Mouse (Mus musculus) thymus, postnatal 10 days (tissue): ENCODE results near the gene Kmt2a.

Experiments
- DNase-seq, 2 experiments: peaks; one replicate each; pipeline ENCODE4 v3.0.0; 2021; ENCODE audit warnings: low spot score in 2 of 2

The Kmt2a gene

GRCm38 (mm10) chr9:44881221-44881871 lies at the start of gene Kmt2a:
Kmt2a (minus strand) TSS chr9:44881296.
- DNase-seq: peak; percentile 96 to 98

GRCm38 (mm10) chr9:44921543-44921942 lies 40.4 kb upstream of the Kmt2a start:
- no peak for DNase-seq

DNA sequence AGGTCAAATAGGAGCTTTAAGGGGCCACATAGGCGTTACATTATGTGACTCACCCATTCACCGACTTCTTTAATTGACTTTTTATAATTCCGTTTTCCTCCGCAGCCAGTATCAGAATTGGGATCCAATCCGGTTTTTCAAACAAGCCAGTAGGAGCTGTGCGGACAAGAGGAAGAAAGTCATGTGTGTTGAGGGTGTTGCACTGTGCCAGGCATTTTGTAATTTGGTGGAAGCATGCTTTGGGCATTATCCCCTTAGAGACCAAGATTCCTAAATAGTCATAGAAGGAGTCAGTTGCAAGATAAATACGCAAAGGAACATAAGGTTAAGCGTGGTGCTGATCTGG lies 40.0 kb upstream of the Kmt2a start:
- DNase-seq: peak in 1 of 2 experiments; percentile 11

GRCm38 (mm10) chr9:44920374-44921122 lies 39.5 kb upstream of the Kmt2a start, which contains the start of gene Atp5l:
Atp5l (minus strand) TSS chr9:44920742.
- peak; percentile 68 to 83 for DNase-seq

GRCm38 (mm10) chr9:44919606-44920005 lies 38.5 kb upstream of the Kmt2a start:
- no peak for DNase-seq

GRCm38 (mm10) chr9:44916196-44916595 lies 35.1 kb upstream of the Kmt2a start:
- DNase-seq: peak; percentile 31 to 63

DNA sequence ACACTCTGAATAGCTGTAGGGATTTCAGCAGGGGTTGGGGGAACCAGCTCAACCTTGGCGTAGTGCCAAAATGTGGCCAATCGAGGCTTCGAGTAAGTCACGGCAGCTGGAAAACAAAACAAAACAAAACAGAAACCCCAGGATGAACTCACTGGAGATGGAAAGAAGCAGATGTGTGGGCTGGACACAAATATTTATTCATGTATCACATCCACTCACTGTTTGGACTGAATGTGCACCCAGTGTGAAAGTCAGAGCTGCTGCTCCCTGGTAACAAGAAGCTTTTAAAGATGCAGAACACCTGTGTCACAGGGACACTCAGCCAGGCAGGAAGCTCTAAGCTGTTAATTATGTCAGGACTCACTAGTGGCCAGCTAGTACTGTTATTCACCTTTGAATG lies 33.6 kb upstream of the Kmt2a start:
- no peak for DNase-seq

DNA sequence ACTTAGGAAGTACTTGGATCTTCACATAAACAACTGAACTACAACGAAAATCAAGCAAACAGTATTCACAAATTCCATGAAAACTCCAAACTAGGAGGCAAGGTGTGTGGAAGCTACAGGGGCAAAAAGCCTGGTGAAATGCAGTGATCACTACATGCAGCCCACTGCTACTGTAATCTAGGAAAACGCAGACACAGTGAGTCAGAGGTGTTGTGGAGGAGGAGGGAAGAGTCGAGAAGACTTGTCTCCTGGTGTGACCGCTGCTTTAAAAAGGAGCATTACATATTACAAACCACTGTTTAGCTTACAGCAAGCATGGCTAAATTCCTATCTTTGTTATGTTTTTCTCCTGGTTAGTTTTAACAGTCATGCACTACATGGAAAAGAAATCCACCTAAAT lies 30.3 kb upstream of the Kmt2a start:
- DNase-seq: no peak

DNA sequence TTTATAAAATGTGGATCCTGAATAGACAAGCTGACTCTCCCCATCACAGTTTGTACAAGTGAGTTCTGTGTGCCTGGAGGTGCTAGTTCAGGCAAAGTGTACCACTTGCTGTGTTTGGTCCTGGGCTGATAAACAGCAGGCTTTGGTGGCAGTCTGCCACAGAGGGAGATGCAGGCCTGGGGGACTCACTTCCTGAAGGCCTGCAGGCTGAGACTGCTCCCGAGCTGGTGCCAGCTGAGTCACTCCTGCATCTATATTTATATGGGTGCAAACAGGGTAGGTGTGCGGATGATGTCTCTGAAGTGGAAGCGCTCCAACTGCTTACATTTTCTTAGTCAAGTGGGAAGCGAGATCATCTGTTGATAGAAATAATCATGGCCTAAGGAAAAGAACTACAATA lies 24.5 kb upstream of the Kmt2a start:
- no peak for DNase-seq

GRCm38 (mm10) chr9:44904964-44905363 lies 23.9 kb upstream of the Kmt2a start:
- no peak for DNase-seq

GRCm38 (mm10) chr9:44903856-44904255 lies 22.8 kb upstream of the Kmt2a start:
- no peak for DNase-seq

- DNase-seq: peak in 1 of 2 experiments; percentile 23
Measured at GRCm38 (mm10) chr9:44900402-44900801, 19.3 kb upstream of the Kmt2a start.

GRCm38 (mm10) chr9:44899716-44900115 lies 18.6 kb upstream of the Kmt2a start:
- no peak for DNase-seq

GRCm38 (mm10) chr9:44897024-44897423 lies 15.9 kb upstream of the Kmt2a start:
- no peak for DNase-seq

DNA sequence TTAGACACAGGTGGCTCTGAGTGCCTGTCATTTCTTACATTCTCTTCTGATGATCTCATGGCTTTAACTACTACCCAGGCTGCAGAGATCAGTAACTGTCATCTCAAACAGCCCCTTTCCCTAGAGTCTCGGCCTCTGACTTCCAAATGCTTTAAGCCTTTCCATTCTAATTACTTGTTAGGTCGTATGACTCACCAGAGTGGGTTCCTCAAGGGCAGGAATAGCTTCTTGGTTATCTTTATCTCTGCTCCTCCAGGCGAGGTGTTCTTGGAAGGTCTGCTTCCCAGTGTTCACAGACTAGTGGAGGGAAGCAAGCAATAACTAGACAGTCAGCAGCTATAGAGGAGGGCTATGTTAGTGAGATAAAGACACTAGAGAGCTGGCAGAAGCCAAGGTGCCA lies 11.6 kb upstream of the Kmt2a start:
- no peak for DNase-seq

DNA sequence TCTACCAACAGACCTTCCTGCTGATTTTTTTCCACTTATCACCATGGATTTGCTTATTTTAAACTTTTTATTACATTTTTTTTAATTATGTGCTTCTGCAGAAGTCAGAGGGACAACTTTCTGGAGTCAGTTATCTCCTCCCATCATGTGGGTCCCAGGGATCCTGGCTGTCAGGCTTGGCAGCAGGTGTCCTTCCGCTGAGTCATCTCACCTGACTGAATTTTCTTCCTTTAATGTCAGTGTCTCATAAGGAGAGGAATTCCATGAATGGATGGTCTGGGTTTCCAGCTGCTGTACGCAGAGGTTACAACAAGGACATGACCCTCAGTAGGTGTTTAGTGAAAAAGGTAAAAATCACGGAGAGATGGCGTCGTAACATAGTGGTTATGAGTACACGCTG lies 10.1 kb upstream of the Kmt2a start:
- DNase-seq: no peak

DNA sequence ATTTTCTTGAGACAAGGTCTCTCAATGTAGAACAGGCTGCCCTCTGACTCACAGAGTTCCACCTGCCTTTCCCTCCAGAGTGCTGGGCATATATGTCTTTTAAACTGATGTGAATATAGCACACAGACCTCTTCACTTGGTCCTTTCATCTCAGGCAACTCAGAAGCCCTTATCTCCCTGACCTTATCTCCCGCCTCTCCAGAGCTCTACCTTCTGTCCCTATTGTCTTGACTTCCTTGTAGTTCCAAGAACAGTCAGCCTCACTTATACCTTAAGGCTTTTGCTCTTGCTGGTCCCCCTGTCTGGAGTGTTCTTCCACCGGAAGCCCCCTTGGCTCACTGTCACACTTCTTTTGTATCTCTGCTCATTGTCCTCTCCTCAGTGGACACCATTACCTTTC lies 9.0 kb upstream of the Kmt2a start:
- DNase-seq: no peak

DNA sequence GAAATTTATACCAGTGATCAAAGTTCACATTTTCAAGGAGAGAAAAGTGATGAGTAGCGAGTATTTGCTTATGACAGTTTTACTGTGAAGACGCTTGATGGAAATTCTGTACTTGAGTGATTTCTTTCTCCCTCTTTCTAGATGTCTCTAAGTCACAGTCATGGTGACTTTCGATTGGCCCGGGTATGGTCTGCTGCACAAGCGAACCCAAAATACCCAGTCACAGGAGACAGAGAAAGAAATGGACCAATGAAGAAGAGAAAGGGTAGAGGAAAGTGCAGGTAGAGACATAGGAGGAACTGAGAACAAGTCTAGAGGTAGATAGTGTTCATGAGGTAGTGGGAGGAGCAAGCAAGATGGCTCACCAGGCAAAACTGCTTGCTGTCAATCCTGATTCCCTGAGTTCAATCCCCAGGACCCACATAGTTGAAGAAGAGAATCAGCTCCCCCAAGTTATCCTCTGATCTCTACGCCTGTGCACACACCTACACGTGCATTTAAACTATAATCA lies 7.1 kb upstream of the Kmt2a start:
- no peak for DNase-seq

DNA sequence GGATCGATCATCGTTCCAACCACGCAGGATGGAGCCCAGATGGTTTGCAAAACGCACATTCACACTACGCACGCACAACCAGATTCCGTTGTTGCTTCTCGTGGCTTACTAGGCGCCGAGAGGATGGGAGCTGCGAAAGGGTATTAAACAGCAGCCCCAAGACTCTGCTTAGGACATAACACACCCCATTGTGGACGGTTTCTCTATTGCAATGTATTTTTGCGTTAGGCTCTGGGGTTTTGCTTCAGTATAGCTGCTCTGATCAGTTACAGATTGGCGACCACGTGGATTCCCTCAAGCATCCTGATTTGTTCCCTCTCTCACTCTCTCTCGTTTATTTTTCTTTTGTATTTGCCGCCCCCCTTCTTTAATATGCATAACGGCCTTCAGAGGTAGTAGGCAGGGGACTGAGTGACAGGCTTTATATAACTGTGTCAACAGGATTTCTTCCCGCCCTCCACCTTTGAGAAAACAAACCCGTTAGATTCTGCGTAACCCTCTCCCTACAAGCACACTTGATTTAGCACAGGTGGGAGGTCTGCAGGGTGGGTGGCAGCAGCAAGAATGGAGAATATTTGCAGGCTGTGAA lies 2.0 kb upstream of the Kmt2a start:
- DNase-seq: no peak

DNA sequence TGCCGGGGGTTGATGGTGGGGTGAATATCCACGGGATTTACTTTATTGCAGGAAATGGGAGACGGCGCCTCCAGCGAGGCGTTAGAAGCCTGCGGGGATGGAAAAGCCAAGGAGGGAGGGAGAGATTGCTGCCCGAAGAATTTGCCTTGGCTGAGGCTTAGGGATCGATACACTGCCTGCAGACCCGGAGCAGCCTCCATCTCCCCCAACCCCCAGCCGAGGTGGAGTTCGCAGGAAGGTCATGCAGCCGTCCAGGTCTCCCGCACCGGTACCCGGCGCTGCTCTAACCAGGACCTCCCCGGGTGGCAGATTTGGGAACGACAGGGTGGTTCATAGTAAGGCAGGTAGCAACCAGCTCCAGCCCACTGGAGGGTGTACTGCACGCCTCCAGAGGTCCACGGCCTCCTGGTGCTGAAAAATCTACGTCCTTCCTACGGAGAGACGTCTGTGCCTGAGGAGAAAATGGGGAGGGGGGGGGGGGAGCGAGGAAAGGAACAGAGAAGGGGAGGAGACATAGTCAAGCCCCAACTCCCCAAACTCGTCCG lies 1.4 kb upstream of the Kmt2a start:
- peak; percentile 60 to 66 for DNase-seq

GRCm38 (mm10) chr9:44881941-44882435 lies 892 bp upstream of the Kmt2a start:
- peak; percentile 66 to 72 for DNase-seq

GRCm38 (mm10) chr9:44880309-44881081 lies 601 bp downstream of the Kmt2a start:
- DNase-seq: peak; percentile 17 to 37
